In genomic region chr11:107390001-107390400, GRCm38 (mm10) we compare ENCODE assay signal across 14 mouse cellular contexts.
DNase-seq lines count a peak whose midpoint lies in the region; ATAC-seq and TF ChIP-seq lines count a peak whose summit lies in the region.
"Had no signal": no experiment of that assay in that cellular context is flagged by ENCODE, and none has a peak within 500 bp of the region (broad histone marks: within the 10 kb centered on the region; RNA-seq: fewer than 3 reads in every experiment).

No protein-coding gene starts in this region.

- H3K4me1 ChIP-seq in hindbrain, embryonic 13.5 days (replicated peaks) = peaks cover 25% of the 10 kb centered on the region
- peaks cover 22% of the 10 kb centered on the region for H3K4me1 ChIP-seq in hindbrain, embryonic 10.5 days (replicated peaks)
- peaks cover 5% of the 10 kb centered on the region; the same call in 1 of the 2 replicates for H3K4me1 ChIP-seq in hindbrain, postnatal 0 days (ENCODE audit: insufficient read depth, low read length)

- H3K4me3 ChIP-seq in hindbrain, embryonic 13.5 days = no peak overlapping the region
- H3K4me3 ChIP-seq in hindbrain, embryonic 10.5 days = no peak overlapping the region
- H3K4me3 ChIP-seq in hindbrain, postnatal 0 days (ENCODE audit: low read length) = no peak overlapping the region
- H3K4me3 ChIP-seq: erythroblast, embryonic 14.5 days; lung, embryonic 15.5 days; megakaryocyte, embryonic 14.5 days; neural tube, embryonic 12.5 days had no signal

- no peak for DNase-seq in hindbrain, embryonic 10.5 days (ENCODE audit: low spot score)
- DNase-seq in right cerebral cortex, postnatal 10 days (ENCODE audit: low spot score in 2 of 2) = peak; percentile 58 to 60
- DNase-seq in right cerebral cortex, postnatal 36 days (ENCODE audit: low spot score in 2 of 2) = no peak
- no peak for DNase-seq in hindbrain, postnatal 0 days (ENCODE audit: low spot score)
- DNase-seq in thymus, postnatal 14 days = no peak
- no peak for DNase-seq in kidney, postnatal 4 days
- DNase-seq: kidney, adult 11 months; kidney, postnatal 25 days had no signal

- no peak for ATAC-seq in hindbrain, embryonic 13.5 days (ENCODE audit: low FRiP score)
- no peak for ATAC-seq in hindbrain, postnatal 0 days
- no peak for ATAC-seq in megakaryocyte-erythroid progenitor cell, adult 5-6 weeks (replicated peaks; ENCODE audit: low FRiP score, low TSS enrichment, poor library complexity, severe bottlenecking)

- no peaks in the 10 kb centered on the region for H3K27me3 ChIP-seq in hindbrain, embryonic 13.5 days
- H3K27me3 ChIP-seq in hindbrain, embryonic 10.5 days (ENCODE audit: insufficient read depth, poor library complexity, severe bottlenecking) = no peaks in the 10 kb centered on the region
- no peaks in the 10 kb centered on the region for H3K27me3 ChIP-seq in hindbrain, postnatal 0 days (ENCODE audit: insufficient read depth, low read length)
- H3K27me3 ChIP-seq: lung, embryonic 15.5 days; megakaryocyte, embryonic 14.5 days; neural tube, embryonic 12.5 days had no signal

- H3K36me3 ChIP-seq in hindbrain, embryonic 13.5 days = no peaks in the 10 kb centered on the region
- H3K36me3 ChIP-seq in hindbrain, embryonic 10.5 days = no peaks in the 10 kb centered on the region
- H3K36me3 ChIP-seq in hindbrain, postnatal 0 days (ENCODE audit: insufficient read depth, low read length) = no peaks in the 10 kb centered on the region
- H3K36me3 ChIP-seq: lung, embryonic 15.5 days; neural tube, embryonic 12.5 days had no signal

- peak overlapping the region; percentile 13; the same call in 1 of the 2 replicates for H3K27ac ChIP-seq in hindbrain, embryonic 13.5 days
- no peak overlapping the region for H3K27ac ChIP-seq in hindbrain, embryonic 10.5 days
- peak overlapping the region; percentile 42; the same call in 1 of the 2 replicates for H3K27ac ChIP-seq in hindbrain, postnatal 0 days
- H3K27ac ChIP-seq: lung, embryonic 15.5 days; neural tube, embryonic 12.5 days had no signal

- no peaks in the 10 kb centered on the region for H3K9me3 ChIP-seq in hindbrain, embryonic 13.5 days
- no peaks in the 10 kb centered on the region for H3K9me3 ChIP-seq in hindbrain, embryonic 10.5 days
- no peaks in the 10 kb centered on the region for H3K9me3 ChIP-seq in hindbrain, postnatal 0 days (ENCODE audit: low read length)
- H3K9me3 ChIP-seq: lung, embryonic 15.5 days; megakaryocyte, embryonic 14.5 days; neural tube, embryonic 12.5 days had no signal

- no peak for TF ChIP-seq CTCF in hindbrain, postnatal 0 days (IDR thresholded peaks at IDR 0.05; ENCODE audit: low read depth)

- H3K4me2 ChIP-seq in hindbrain, embryonic 13.5 days = no peak overlapping the region
- no peak overlapping the region for H3K4me2 ChIP-seq in hindbrain, postnatal 0 days (ENCODE audit: low read depth, low read length)
- H3K4me2 ChIP-seq: lung, embryonic 15.5 days; neural tube, embryonic 12.5 days had no signal

- 59% methylated on average over 10 of the region's 10 CpGs for WGBS in hindbrain, embryonic 13.5 days
- 68% methylated on average over 10 of the region's 10 CpGs for WGBS in hindbrain, embryonic 10.5 days
- WGBS in hindbrain, postnatal 0 days = 37% methylated on average over 10 of the region's 10 CpGs

- H3K9ac ChIP-seq in hindbrain, embryonic 13.5 days = no peak overlapping the region
- no peak overlapping the region for H3K9ac ChIP-seq in hindbrain, postnatal 0 days (replicated peaks; ENCODE audit: low read length)
- H3K9ac ChIP-seq: lung, embryonic 15.5 days; neural tube, embryonic 12.5 days had no signal

Comparison
In these comparisons a context has a peak if more than half of its experiments do, and no peak if none do; other contexts are left out.
1. DNase-seq: peak in right cerebral cortex, postnatal 10 days (2 of 2); none in hindbrain, embryonic 10.5 days (single experiment), right cerebral cortex, postnatal 36 days (0 of 2), hindbrain, postnatal 0 days (single experiment), thymus, postnatal 14 days (single experiment) and kidney, postnatal 4 days (0 of 2).